Mouse (Mus musculus): ENCODE data around the gene Vmn1r14.
"Not testable (repeated sequence)": the region's sequence is repeated elsewhere in the genome, so short reads cannot be mapped to it uniquely, and the experiment has no call there.

Vmn1r14 gene

GRCm38 (mm10) chr6:57231386-57231785 is at the start of gene Vmn1r14:
TSS of gene Vmn1r14 (plus strand) at chr6:57231686.
- in situ Hi-C loops (cut with MboI; ENCODE audit: low sequenced_read_pairs): loop anchor here (25.0 kb wide), 1 partner anchor 331 kb away; no protein-coding TSS in a partner anchor

- in situ Hi-C loops (cut with MboI; ENCODE audit: low sequenced_read_pairs): not testable (repeated sequence)
These were observed 41.5 kb upstream of the Vmn1r14 start for GRCm38 (mm10) chr6:57190016-57190415.

GRCm38 (mm10) chr6:57202990-57203389 is 28.5 kb upstream of the Vmn1r14 start, which contains the start of gene Vmn1r13:
TSS of gene Vmn1r13 (plus strand) at chr6:57203290.
- in situ Hi-C loops (cut with MboI; ENCODE audit: low sequenced_read_pairs): not testable (repeated sequence)

- in situ Hi-C loops (cut with MboI; ENCODE audit: low sequenced_read_pairs): no loop called here
These were observed 26.2 kb downstream of the Vmn1r14 start, which contains the start of gene Vmn1r15 for GRCm38 (mm10) chr6:57257652-57258051. TSS of gene Vmn1r15 (plus strand) at chr6:57257952.

- in situ Hi-C loops (cut with MboI; ENCODE audit: low sequenced_read_pairs): no loop called here
These were observed 29.5 kb downstream of the Vmn1r14 start for GRCm38 (mm10) chr6:57260990-57261389.

GRCm38 (mm10) chr6:57271881-57272280 is 40.4 kb downstream of the Vmn1r14 start:
- in situ Hi-C loops (cut with MboI; ENCODE audit: low sequenced_read_pairs): no loop called here

GRCm38 (mm10) chr6:57272517-57272916 is 41.0 kb downstream of the Vmn1r14 start:
- in situ Hi-C loops (cut with MboI; ENCODE audit: low sequenced_read_pairs): no loop called here

GRCm38 (mm10) chr6:57278952-57279351 is 47.5 kb downstream of the Vmn1r14 start:
- in situ Hi-C loops (cut with MboI; ENCODE audit: low sequenced_read_pairs): no loop called here

All from CH12F3 (cell line).